ENCODE assay signal across 24 mouse cellular contexts in the genomic region with DNA sequence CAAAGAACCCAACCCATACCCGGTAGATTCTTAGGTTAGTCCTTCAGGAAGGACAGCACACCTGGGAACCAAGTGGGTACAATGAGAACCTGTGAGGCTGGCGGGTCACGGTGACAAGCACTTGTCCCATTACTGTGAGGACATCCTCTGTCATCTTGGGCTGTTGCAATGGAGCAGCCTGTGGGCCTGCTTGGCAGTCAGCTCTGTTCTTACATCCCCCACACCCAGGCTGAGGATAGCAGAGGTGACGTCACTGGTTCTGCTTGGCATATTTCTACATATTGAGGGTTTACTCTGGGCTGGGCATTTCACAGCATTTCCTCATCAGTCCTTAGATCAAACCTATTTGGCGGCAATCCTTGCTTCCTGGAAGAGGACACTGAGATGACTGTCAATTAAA. TPM values are rescaled to one million over a fixed set of nuclear protein-coding genes. Genes with fewer than 3 reads are reported as not detected.
"Had no signal": no experiment of that assay in that cellular context is flagged by ENCODE, and none has a peak within 500 bp of the region (broad histone marks: within the 10 kb centered on the region; RNA-seq: fewer than 3 reads in every experiment).

No protein-coding gene starts in this region.

- H3K9me3 ChIP-seq: lung, embryonic 15.5 days; midbrain, embryonic 13.5 days; midbrain, embryonic 15.5 days; neural tube, embryonic 12.5 days; stomach, embryonic 15.5 days had no signal

- H3K4me1 ChIP-seq: megakaryocyte, embryonic 14.5 days; midbrain, embryonic 15.5 days had no signal

- DNase-seq: liver, postnatal 0 days; lung, adult 2 months; lung, postnatal 10 days; right cerebral cortex, postnatal 14 days; thymus, adult 2 months; thymus, postnatal 25 days; thymus, postnatal 4 days had no signal

- H3K27ac ChIP-seq: lung, embryonic 15.5 days; macrophage; midbrain, embryonic 13.5 days; midbrain, embryonic 15.5 days; neural tube, embryonic 12.5 days; stomach, embryonic 15.5 days; stomach, postnatal 0 days had no signal

- H3K27me3 ChIP-seq: lung, embryonic 15.5 days; megakaryocyte, embryonic 14.5 days; midbrain, embryonic 13.5 days; midbrain, embryonic 15.5 days; neural tube, embryonic 12.5 days; stomach, embryonic 15.5 days had no signal

- H3K4me3 ChIP-seq: lung, embryonic 15.5 days; megakaryocyte, embryonic 14.5 days; midbrain, embryonic 13.5 days; midbrain, embryonic 15.5 days; neural tube, embryonic 12.5 days; stomach, embryonic 15.5 days had no signal

- H3K36me3 ChIP-seq: midbrain, embryonic 13.5 days; midbrain, embryonic 15.5 days; neural tube, embryonic 12.5 days had no signal

RNA-seq across cellular contexts. Expression of a gene that starts 43.6 kb away (rescaled TPM):
- total RNA-seq: monocyte, adult 5-6 weeks; neutrophil, adult 5-6 weeks had no signal
- polyA plus RNA-seq: macrophage had no signal

RNA-seq across cellular contexts. Expression of a gene that starts 47.3 kb away (rescaled TPM):
- total RNA-seq: megakaryocyte progenitor cell, adult 5-6 weeks; midbrain, postnatal 0 days; monocyte, adult 5-6 weeks; neutrophil, adult 5-6 weeks had no signal
- polyA plus RNA-seq: liver, postnatal 0 days; macrophage; midbrain, embryonic 11.5 days; midbrain, embryonic 13.5 days; midbrain, embryonic 15.5 days; midbrain, postnatal 0 days; neural tube, embryonic 12.5 days; neural tube, embryonic 14.5 days; spleen, adult 2 months; stomach, postnatal 0 days; thymus, adult 2 months; urinary bladder, adult 2 months had no signal

RNA-seq across cellular contexts. Expression of a gene that starts 49.9 kb away (rescaled TPM):
- total RNA-seq: megakaryocyte progenitor cell, adult 5-6 weeks; midbrain, postnatal 0 days; monocyte, adult 5-6 weeks; neutrophil, adult 5-6 weeks had no signal
- polyA plus RNA-seq: liver, postnatal 0 days; lung, adult 2 months; lung, embryonic 15.5 days; macrophage; midbrain, embryonic 11.5 days; midbrain, embryonic 13.5 days; midbrain, embryonic 15.5 days; midbrain, postnatal 0 days; neural tube, embryonic 12.5 days; neural tube, embryonic 14.5 days; spleen, adult 2 months; stomach, embryonic 15.5 days; stomach, postnatal 0 days; testis, adult 2 months; thymus, adult 2 months; urinary bladder, adult 2 months had no signal
